Mouse (Mus musculus) brown adipose tissue, adult 24 weeks (tissue): ENCODE results near the gene Itpr1. TPM values are rescaled to one million over a fixed set of nuclear protein-coding genes. Genes with fewer than 3 reads are reported as not detected.
A peak's percentile ranks its signal among the peaks of the same experiment; 100 is the strongest.

Source experiments
- H3K27ac ChIP-seq: fragments of 200-500 bp; replicated peaks from 2 replicates; pipeline ENCODE4 v1.5.1; 2012; ENCODE audit warnings: low read depth, mild to moderate bottlenecking, low read length
- H3K4me1 ChIP-seq: fragments of 200-500 bp; 2 replicates; pipeline ENCODE4 v1.6.1; 2012; ENCODE audit warnings: low read length, mixed read lengths; ENCODE audit not compliant: control insufficient read depth, insufficient read depth, insufficient read length
- H3K4me3 ChIP-seq: fragments of 200-500 bp; 2 replicates; pipeline ENCODE4 v1.5.1; 2012; ENCODE audit warnings: low read depth, mild to moderate bottlenecking, low read length, moderate library complexity; ENCODE audit not compliant: insufficient read depth
- polyA plus RNA-seq: library from polyadenylated mRNA; stranded (reverse); fragments of >200 nt; gene quantifications from 2 replicates; pipeline ENCODE4 v1.2.4, GENCODE M21; 2012; ENCODE audit not compliant: missing spikeins, insufficient read depth, insufficient read length

Gene Itpr1
- polyA plus RNA-seq, 1 experiment, result 42.5 TPM

DNA sequence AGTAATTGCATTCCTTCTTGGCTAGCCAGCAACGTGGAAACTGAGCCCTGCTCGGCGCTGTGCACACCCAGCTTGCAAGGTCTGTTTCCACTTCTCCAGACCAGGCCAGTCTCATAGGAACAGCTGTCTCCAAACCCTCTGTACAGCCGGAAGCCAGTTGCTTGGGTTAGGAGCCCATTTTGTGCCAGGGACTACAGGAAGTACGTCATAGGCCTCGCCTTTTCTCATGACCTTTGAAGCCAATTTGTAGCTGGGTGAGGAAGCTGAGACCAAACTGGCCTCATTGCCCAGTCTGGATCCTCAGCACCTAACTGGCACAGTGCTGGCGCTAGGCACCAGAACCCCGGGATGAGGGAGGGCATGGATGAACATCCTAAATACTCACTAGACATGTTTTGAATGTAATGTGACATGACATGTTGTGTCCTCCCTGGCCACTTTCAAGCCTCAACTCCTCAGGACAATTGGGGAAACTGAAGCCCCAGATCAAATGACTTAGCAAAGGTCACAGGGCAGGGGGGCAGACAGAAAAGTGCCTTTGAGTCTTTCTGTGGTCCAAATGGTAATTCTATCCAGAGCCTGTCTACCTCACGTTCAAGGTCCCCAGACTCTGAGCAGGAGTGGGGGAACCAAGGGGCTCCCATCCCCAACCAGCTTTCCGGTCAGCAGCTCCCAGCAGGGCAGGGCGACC is 357.6 kb downstream of the Itpr1 start:
- Histone ChIP-seq H3K27ac (peak overlapping the region; percentile 95), H3K4me3 (peak overlapping the region; percentile 26), H3K4me1 (0 out of 2 replicates have a peak, but pooled peaks cover 4% of the 10 kb centered on the region)

DNA sequence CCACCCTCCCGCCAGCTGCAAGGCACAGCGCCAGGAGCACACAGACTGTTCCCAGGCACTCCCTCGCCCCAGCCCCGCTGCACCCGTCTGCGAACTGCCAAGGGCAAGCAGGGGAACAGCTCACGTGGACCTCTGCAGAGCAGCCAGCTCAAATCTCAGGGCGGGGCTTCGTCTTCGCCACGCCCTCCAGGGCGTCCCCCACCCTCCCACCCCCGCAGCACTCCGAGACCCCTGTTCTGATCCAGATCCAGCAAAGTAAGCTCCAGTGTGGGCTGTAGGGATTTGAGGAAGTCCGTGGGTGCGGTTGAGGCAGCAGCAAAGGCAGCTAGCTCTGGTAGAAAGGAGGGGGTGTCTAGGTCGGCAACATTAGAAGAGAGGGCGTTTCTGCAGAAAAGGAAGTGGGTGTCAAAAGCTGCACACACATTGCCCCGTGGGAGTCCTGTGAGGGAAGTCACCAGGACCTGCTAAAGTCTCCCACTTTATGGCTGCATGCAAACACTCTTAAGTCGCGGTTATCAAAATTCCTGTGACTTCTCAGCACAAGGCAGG is 358.2 kb downstream of the Itpr1 start:
- H3K4me3 ChIP-seq, result peak overlapping the region; percentile 55
- peak overlapping the region; percentile 95 for H3K27ac ChIP-seq
- H3K4me1 ChIP-seq, result 0 out of 2 replicates have a peak, but pooled peaks cover 4% of the 10 kb centered on the region

DNA sequence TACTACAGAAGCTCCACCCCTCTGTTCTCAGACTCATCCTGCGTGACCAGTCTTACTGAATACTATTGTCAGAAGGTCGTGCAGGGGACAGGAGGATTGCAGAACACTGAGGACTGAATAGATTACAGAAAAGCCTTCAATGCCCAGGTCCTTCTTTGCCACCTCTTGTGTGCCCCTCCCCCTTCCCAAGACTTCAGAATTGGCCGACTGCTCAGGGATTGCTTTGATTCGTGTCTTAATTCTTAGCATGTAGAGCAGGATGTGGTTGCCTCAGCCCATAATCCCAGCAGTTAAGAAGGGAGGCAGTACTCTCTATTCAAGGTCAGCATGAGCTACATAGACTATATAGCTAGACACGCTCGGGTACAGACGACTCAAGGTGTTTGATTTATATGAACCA is 359.8 kb downstream of the Itpr1 start:
- Histone ChIP-seq H3K27ac (no peak overlapping the region), H3K4me1 (0 out of 2 replicates have a peak, but pooled peaks cover 4% of the 10 kb centered on the region), H3K4me3 (no peak overlapping the region)

GRCm38 (mm10) chr6:108577056-108577455 is 364.2 kb downstream of the Itpr1 start:
- Histone ChIP-seq H3K4me1 (no peaks in the 10 kb centered on the region), H3K27ac (no peak overlapping the region), H3K4me3 (no peak overlapping the region)

DNA sequence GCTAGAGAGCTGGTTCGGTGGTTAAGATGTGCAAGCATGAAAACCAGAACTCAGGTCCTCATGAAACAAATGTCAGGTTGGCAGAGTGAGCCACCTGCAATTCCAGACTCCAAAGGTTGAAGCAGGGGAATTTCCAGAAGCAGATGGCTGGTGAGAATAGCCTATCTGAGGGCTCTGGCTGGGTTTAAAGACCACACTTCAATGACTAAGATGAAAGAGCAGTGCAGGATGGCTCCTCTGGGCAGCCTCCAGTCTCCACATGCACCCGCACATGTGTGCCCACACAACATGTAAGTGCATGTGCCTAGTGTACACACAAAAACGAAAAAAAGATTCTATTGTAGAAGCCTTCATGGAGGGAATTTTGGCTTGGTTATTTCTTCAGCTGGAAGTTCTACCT is 375.5 kb downstream of the Itpr1 start:
- H3K4me3 ChIP-seq, result no peak overlapping the region
- no peak overlapping the region for H3K27ac ChIP-seq
- no peaks in the 10 kb centered on the region for H3K4me1 ChIP-seq

DNA sequence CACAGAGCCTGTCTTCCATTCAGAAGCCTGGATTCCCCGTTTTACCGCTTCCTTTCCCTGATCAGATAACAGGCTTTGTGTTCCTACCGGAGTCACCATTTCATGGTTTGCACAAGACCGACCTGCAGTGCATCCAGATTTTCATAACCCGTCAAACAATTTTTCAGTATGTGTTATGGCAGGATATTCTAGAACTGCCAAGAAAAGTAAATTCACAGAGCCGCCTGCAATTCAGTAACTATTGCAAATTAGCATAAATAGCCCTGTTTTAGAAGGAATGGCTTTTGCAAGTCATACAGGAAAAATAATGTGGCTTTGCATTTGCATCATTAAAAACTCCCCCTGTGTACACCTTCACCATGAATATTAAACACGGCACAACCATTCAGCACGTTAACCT is 379.3 kb downstream of the Itpr1 start:
- Histone ChIP-seq H3K4me3 (no peak overlapping the region), H3K4me1 (no peaks in the 10 kb centered on the region), H3K27ac (no peak overlapping the region)

- Histone ChIP-seq H3K4me3 (no peak overlapping the region), H3K4me1 (no peaks in the 10 kb centered on the region), H3K27ac (no peak overlapping the region)
These were observed 379.7 kb downstream of the Itpr1 start for GRCm38 (mm10) chr6:108592636-108593035.

GRCm38 (mm10) chr6:108594171-108594841 is 381.4 kb downstream of the Itpr1 start:
- H3K4me3 ChIP-seq, result no peak overlapping the region
- H3K27ac ChIP-seq, result no peak overlapping the region
- no peaks in the 10 kb centered on the region for H3K4me1 ChIP-seq

DNA sequence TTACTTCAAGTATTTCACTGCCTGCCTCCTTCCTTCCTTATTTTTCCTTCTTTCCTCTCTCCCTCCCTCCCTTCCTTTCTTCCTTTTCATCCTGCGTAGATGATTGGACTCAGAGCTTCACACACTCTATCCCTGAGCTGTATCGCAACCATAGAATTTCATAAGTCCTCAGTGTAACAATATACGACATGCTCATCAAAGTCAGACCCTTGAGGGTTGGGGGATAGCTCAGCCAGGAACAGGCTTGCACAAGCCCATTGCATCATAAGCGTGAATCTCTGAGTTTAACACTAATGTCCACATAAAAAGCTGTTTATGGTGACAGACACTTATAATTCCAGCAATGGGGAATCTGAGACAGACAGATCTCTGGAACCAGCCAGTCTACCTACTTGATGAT is 385.8 kb downstream of the Itpr1 start:
- H3K27ac ChIP-seq, result no peak overlapping the region
- H3K4me1 ChIP-seq, result no peaks in the 10 kb centered on the region
- H3K4me3 ChIP-seq, result no peak overlapping the region

DNA sequence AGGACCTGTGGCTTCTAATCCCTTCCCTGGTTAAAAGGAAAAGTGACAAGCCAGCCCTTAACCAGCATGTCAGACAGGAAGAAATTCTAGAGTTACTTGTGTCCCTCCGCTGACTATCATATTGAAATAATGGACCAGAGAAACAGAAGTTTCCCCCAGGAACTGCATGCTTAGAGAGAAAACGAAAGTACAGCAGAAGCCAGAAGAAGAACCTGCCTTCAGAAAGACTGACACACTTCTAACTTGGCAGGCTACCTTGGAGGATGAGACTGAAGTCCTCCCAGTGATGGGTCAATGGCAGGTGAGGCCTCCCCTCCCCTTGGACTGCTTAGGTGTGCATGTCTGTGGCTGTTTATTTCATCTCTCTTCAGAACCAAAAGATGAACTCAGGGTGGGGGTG is 386.4 kb downstream of the Itpr1 start:
- Histone ChIP-seq H3K27ac (no peak overlapping the region), H3K4me1 (no peaks in the 10 kb centered on the region), H3K4me3 (no peak overlapping the region)

Other genes starting within 250 kb of the Itpr1 start
- gene Setmar, start 148.1 kb upstream of the Itpr1 start, polyA plus RNA-seq, result 3.4 and 5.2 TPM in 2 replicates
- gene Sumf1, start 27.5 kb upstream of the Itpr1 start, polyA plus RNA-seq, result 16.5 and 17.9 TPM in 2 replicates